Mouse (Mus musculus) forebrain, embryonic 15.5 days (tissue): ENCODE measurements at regions not wholly inside any gene's neighbourhood (a gene's known extent, or its start where the extent isn't known, plus 50 kb on each side); places are given as distances from the start of the nearest gene placed in this dataset.
A peak's percentile ranks its signal among the peaks of the same experiment; 100 is the strongest.

ENCODE experiments used
- ATAC-seq: fragments of 200-750 bp; cut with Nextera tagmentation; replicated peaks from 2 replicates; pipeline ENCODE4 v1.8.0; 2017; ENCODE audit warnings: mild to moderate bottlenecking, moderate TSS enrichment, moderate library complexity
- H3K27ac ChIP-seq: fragments of 300-500 bp; sonication (generic); replicated peaks from 2 replicates; pipeline ENCODE4 v1.5.1; 2015; ENCODE audit warnings: mild to moderate bottlenecking, inconsistent platforms
- H3K27me3 ChIP-seq: fragments of 300-500 bp; sonication (generic); 2 replicates; pipeline ENCODE4 v1.6.1; 2015; ENCODE audit warnings: inconsistent platforms
- H3K36me3 ChIP-seq: fragments of 300-500 bp; sonication (generic); 2 replicates; pipeline ENCODE4 v1.6.1; 2015; ENCODE audit warnings: mild to moderate bottlenecking, inconsistent platforms
- H3K4me1 ChIP-seq: fragments of 300-500 bp; sonication (generic); 2 replicates; pipeline ENCODE4 v1.6.1; 2015; ENCODE audit warnings: inconsistent platforms
- H3K4me2 ChIP-seq: fragments of 300-500 bp; sonication (generic); replicated peaks from 2 replicates; pipeline ENCODE4 v1.6.1; 2015; ENCODE audit warnings: mild to moderate bottlenecking, inconsistent platforms
- H3K4me3 ChIP-seq: fragments of 300-500 bp; sonication (generic); 2 replicates; pipeline ENCODE4 v1.5.1; 2015; ENCODE audit warnings: mild to moderate bottlenecking, inconsistent platforms
- H3K9ac ChIP-seq: fragments of 300-500 bp; sonication (generic); replicated peaks from 2 replicates; pipeline ENCODE4 v1.6.1; 2015; ENCODE audit warnings: mild to moderate bottlenecking, inconsistent platforms
- H3K9me3 ChIP-seq: fragments of 300-500 bp; sonication (generic); 2 replicates; pipeline ENCODE4 v1.6.1; 2016; ENCODE audit warnings: inconsistent platforms
- WGBS: fragments of 180-500 bp; shearing (Covaris S2); methylation state at CpG from one replicate; pipeline ENCODE4 v1.1.7; 2015; ENCODE audit warnings: mixed read lengths; 5-methylcytosine and 5-hydroxymethylcytosine counted together

DNA sequence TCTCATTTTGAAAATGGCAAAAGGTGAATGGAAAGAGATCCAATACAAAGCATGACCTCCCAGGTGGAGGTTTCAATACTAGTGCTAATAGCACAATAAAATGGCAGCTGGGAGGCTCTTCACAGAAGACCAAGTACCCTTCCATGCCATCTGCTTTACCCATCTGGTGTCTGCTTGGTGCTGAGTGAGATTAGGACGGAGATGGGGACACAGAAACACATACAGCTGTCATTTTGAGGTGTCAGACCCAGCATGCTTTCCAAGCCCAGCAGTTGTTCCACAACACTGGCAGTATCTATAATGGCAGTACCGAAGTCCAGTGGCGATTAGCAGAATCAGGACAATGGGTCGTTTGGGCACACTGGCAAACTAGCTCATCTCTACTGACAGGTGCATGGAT lies 118.9 kb upstream of the 1700064H15Rik start:
- 72% methylated on average over 4 of the region's 4 CpGs for WGBS
- H3K27me3 ChIP-seq, result no peaks in the 10 kb centered on the region
- no peaks in the 10 kb centered on the region for H3K4me1 ChIP-seq
- no peak overlapping the region for H3K4me3 ChIP-seq
- 0 out of 2 replicates have a peak, but pooled peaks have one; percentile 29 for ATAC-seq
- H3K36me3 ChIP-seq, result no peaks in the 10 kb centered on the region
- no peaks in the 10 kb centered on the region for H3K9me3 ChIP-seq
- H3K27ac ChIP-seq, result no peak overlapping the region
- H3K4me2 ChIP-seq, result no peak overlapping the region
- no peak overlapping the region for H3K9ac ChIP-seq

- H3K27ac ChIP-seq, result no peak overlapping the region
- no peak overlapping the region for H3K9ac ChIP-seq
- H3K36me3 ChIP-seq, result no peaks in the 10 kb centered on the region
- no peak for ATAC-seq
- WGBS, result 93% methylated on average over 3 of the region's 3 CpGs
- no peak overlapping the region for H3K4me3 ChIP-seq
- no peaks in the 10 kb centered on the region for H3K4me1 ChIP-seq
- no peaks in the 10 kb centered on the region for H3K27me3 ChIP-seq
- no peaks in the 10 kb centered on the region for H3K9me3 ChIP-seq
- no peak overlapping the region for H3K4me2 ChIP-seq
Observed at GRCm38 (mm10) chr3:19751946-19752345, 123.5 kb upstream of the 1700064H15Rik start.

DNA sequence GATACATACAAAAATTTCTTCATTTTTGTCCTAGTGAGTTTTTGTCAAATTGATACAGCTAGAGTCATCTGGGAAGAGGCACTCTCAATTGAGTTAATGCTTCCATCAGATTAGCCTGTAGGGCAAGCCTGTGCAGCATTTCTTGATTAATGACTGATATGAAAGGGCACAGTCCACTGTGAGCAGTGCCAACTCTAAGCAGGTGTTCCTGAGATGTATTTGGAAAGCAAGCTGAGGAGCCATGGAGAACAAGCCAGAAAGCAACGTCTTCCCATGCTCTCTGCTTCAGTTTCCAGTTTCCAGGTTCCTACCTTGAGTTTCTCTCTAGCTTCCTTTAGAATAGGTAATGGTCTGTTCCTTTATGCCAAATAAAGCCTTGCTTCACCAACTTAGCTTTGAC lies 125.5 kb upstream of the 1700064H15Rik start:
- 80% methylated on average over 1 of the region's 1 CpGs for WGBS
- H3K27ac ChIP-seq, result no peak overlapping the region
- ATAC-seq, result no peak
- H3K4me2 ChIP-seq, result no peak overlapping the region
- H3K36me3 ChIP-seq, result no peaks in the 10 kb centered on the region
- no peaks in the 10 kb centered on the region for H3K9me3 ChIP-seq
- H3K27me3 ChIP-seq, result no peaks in the 10 kb centered on the region
- H3K4me1 ChIP-seq, result no peaks in the 10 kb centered on the region
- H3K9ac ChIP-seq, result no peak overlapping the region
- H3K4me3 ChIP-seq, result no peak overlapping the region

GRCm38 (mm10) chr3:19754636-19755035 lies 126.2 kb upstream of the 1700064H15Rik start:
- H3K36me3 ChIP-seq, result no peaks in the 10 kb centered on the region
- 75% methylated on average over 2 of the region's 2 CpGs for WGBS
- ATAC-seq, result no peak
- H3K4me3 ChIP-seq, result no peak overlapping the region
- H3K9ac ChIP-seq, result no peak overlapping the region
- no peaks in the 10 kb centered on the region for H3K27me3 ChIP-seq
- no peak overlapping the region for H3K27ac ChIP-seq
- H3K4me2 ChIP-seq, result no peak overlapping the region
- no peaks in the 10 kb centered on the region for H3K4me1 ChIP-seq
- no peaks in the 10 kb centered on the region for H3K9me3 ChIP-seq

DNA sequence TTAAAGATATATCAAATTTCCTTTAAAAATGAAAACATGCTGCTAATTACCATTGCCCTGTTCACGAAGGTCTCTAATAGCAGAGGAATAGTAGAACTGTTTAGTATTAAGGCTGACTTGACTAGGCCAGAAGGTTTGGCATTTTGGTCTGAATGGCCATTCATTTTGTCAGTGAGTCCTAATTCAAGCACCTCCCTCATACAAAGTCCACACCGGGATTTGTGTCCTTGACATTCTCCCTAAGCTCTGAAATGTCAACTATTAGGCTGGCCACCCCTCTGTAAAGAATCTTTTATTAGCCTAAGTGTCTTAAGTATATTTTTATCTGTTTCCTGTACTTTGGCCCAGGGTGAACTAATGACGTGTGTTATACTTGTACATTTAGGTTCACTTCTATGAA lies 126.7 kb upstream of the 1700064H15Rik start:
- H3K36me3 ChIP-seq, result no peaks in the 10 kb centered on the region
- H3K27ac ChIP-seq, result no peak overlapping the region
- H3K9me3 ChIP-seq, result no peaks in the 10 kb centered on the region
- ATAC-seq, result no peak
- H3K9ac ChIP-seq, result no peak overlapping the region
- no peak overlapping the region for H3K4me3 ChIP-seq
- H3K4me2 ChIP-seq, result no peak overlapping the region
- no peaks in the 10 kb centered on the region for H3K27me3 ChIP-seq
- H3K4me1 ChIP-seq, result no peaks in the 10 kb centered on the region
- WGBS, result 89% methylated on average over 3 of the region's 3 CpGs

GRCm38 (mm10) chr3:19798543-19799106 lies 158.2 kb upstream of the Cp start:
- Histone ChIP-seq H3K4me2 (no peak overlapping the region), H3K9me3 (no peaks in the 10 kb centered on the region)

DNA sequence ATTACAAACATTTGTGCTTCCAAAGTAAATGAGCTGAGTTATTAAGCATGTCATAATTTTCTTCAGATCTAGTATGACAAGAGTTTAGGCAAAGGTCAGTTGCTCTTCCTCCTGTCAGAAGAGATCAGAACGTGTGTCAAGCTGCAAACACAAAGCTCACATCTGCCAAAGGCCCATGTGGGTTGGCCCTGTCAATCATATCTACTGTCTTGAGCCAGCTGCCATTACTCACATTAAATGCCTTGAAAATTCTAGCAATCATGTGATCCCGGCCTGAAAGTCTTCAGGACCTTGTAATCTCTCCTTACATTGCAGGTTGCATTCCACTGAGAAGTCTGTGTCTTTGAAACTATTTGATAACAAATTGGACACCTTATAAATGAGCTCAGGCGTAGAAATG lies 146.8 kb upstream of the Cp start:
- WGBS, result 75% methylated on average over 3 of the region's 3 CpGs
- no peaks in the 10 kb centered on the region for H3K27me3 ChIP-seq
- no peak for ATAC-seq

More at GRCm38 (mm10) chr3:19798543-19799106, 158.2 kb upstream of the Cp start:
- Histone ChIP-seq H3K9ac (no peak overlapping the region), H3K27me3 (no peaks in the 10 kb centered on the region), H3K27ac (no peak overlapping the region), H3K36me3 (no peaks in the 10 kb centered on the region), H3K4me3 (no peak overlapping the region), H3K4me1 (no peaks in the 10 kb centered on the region)
- ATAC-seq, result no peak
- 65% methylated on average over 1 of the region's 1 CpGs for WGBS

DNA sequence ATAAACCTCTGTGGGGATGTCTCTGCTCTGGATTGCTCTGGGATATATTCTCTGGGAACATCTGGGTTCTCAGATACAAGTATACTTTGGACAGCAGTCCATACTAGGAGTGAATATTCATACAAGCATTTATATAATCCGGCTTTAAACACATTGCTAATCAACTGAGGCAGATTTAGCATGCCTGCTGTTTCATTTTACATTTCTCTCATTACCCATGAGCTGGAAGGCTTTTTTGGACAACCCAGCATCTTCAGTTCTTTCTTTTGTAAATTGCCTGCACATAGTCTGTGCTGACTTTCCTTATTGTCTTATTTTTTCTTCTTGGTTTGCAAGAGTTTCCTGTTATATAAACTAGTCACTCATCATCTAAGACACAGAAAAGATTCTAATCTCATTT lies 131.9 kb upstream of the Cp start:
- Histone ChIP-seq H3K4me3 (no peak overlapping the region), H3K4me1 (no peaks in the 10 kb centered on the region), H3K36me3 (no peaks in the 10 kb centered on the region), H3K27me3 (no peaks in the 10 kb centered on the region), H3K9me3 (no peaks in the 10 kb centered on the region), H3K27ac (no peak overlapping the region), H3K9ac (no peak overlapping the region), H3K4me2 (no peak overlapping the region)
- WGBS, result 86% methylated on average over 1 of the region's 1 CpGs
- no peak for ATAC-seq

More for the DNA sequence above, 146.8 kb upstream of the Cp start:
- Histone ChIP-seq H3K36me3 (no peaks in the 10 kb centered on the region), H3K9ac (no peak overlapping the region), H3K4me2 (no peak overlapping the region), H3K4me1 (no peaks in the 10 kb centered on the region), H3K4me3 (no peak overlapping the region), H3K27ac (no peak overlapping the region), H3K9me3 (no peaks in the 10 kb centered on the region)

DNA sequence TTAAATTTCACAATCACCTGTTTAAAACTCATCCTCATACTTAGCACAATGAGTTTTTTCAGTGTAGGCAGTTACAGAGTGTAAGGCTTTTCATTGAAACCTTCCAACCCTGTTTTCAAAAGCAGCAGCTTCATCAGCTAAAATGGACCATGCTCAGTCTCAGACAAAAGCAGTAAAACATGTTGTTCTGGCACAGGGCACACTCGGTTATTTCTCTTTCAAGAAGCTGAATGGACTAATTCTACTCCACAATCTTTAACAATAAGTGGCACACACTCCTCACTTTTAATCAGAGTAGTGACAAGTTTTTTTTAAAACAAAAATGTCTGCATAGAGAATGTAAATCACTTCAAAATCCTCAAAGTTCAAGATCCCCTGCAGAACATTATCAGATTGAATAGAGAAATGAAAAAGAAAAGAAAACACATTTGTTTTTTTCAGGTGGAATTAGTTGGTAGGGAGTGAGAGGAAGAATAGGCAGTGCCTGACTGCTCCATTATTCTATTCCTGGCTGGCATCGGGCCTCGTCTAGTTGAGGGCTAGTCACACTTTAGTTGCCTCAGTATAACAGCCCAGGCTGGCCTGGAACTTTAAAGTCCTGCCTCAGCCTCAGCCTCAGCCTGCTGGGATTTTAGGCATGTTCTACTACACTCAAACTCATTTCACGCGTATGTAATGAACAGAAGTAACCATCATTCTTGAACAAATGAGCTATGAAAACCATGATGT lies 128.2 kb upstream of the Cp start:
- no peaks in the 10 kb centered on the region for H3K9me3 ChIP-seq
- no peaks in the 10 kb centered on the region for H3K4me1 ChIP-seq
- H3K27ac ChIP-seq, result no peak overlapping the region
- H3K4me3 ChIP-seq, result no peak overlapping the region
- peak; percentile 95 for ATAC-seq
- WGBS, result 24% methylated on average over 5 of the region's 5 CpGs
- H3K9ac ChIP-seq, result no peak overlapping the region
- H3K36me3 ChIP-seq, result no peaks in the 10 kb centered on the region
- H3K27me3 ChIP-seq, result no peaks in the 10 kb centered on the region
- H3K4me2 ChIP-seq, result no peak overlapping the region

GRCm38 (mm10) chr3:19829752-19830151 lies 127.1 kb upstream of the Cp start:
- no peak for ATAC-seq
- Histone ChIP-seq H3K27me3 (no peaks in the 10 kb centered on the region), H3K36me3 (no peaks in the 10 kb centered on the region), H3K9ac (no peak overlapping the region), H3K4me1 (no peaks in the 10 kb centered on the region), H3K4me2 (no peak overlapping the region), H3K27ac (no peak overlapping the region), H3K9me3 (no peaks in the 10 kb centered on the region), H3K4me3 (no peak overlapping the region)
- 83% methylated on average over 2 of the region's 2 CpGs for WGBS

DNA sequence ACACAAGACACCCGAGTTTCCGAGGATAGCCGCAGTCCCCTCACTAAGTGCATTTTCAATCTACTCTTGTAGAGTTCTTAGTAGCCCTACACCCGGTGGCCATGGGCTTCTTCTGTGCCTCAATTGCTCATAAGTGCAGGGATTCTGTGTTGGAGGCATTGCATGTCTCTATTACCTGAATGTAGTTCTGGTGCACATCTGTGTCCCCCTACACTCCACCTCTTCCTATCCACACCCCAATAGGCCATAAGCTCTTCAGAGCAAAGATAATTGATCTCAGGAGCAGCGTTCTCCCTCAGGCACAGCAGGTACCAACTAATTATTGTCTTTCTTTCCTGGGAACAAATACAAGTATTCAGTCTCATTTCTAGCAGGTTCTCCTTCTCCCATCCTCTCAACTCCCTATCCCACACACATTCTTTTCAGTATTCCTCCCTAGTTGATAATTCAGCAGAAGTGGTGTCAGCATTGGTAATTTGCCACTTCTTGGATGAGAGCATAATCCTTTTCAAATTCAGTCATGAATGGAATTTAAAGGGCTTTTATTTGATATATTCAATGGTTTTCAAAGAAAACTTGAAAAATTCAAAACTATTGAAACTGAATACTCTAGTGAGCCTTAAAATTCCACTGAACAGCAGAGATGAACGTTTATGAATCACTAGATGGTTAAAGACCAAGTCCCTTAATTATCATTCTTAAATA lies 108.7 kb upstream of the Cp start:
- H3K4me1 ChIP-seq, result peaks cover 4% of the 10 kb centered on the region; the same call in 1 of the 2 replicates
- H3K4me2 ChIP-seq, result no peak overlapping the region
- no peak overlapping the region for H3K9ac ChIP-seq
- no peaks in the 10 kb centered on the region for H3K27me3 ChIP-seq
- no peak overlapping the region for H3K4me3 ChIP-seq
- H3K9me3 ChIP-seq, result no peaks in the 10 kb centered on the region
- ATAC-seq, result peak; percentile 63
- H3K27ac ChIP-seq, result peak overlapping the region; percentile 13; the same call in 1 of the 2 replicates
- no peaks in the 10 kb centered on the region for H3K36me3 ChIP-seq
- 58% methylated on average over 6 of the region's 6 CpGs for WGBS

DNA sequence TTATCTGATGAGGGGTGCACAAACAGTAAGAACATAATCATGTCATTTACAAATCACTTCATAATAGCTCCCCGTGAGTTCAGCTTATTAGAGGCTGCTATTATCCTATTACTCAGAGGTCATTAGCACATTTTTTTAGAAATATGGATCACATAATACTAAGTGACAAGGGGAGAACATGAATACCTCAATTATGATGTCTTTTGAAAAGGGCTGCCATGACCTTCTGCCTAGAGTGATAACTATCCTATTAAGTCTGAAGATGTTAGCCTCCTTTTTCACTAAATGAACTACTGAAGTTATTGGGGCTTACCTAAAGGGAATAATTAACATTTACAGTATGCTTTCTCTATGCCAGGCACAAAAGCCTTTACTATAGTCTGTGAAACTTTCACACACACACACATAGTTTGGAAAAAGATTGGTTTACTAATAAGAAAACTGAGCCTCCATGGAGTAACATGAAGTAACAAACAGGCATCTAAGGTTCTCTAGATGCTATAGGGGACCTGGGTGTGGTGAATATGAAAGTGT lies 108.1 kb upstream of the Cp start:
- H3K9ac ChIP-seq, result no peak overlapping the region
- peaks cover 4% of the 10 kb centered on the region; the same call in 1 of the 2 replicates for H3K4me1 ChIP-seq
- H3K4me3 ChIP-seq, result no peak overlapping the region
- 29% methylated on average over 1 of the region's 1 CpGs for WGBS
- H3K27me3 ChIP-seq, result no peaks in the 10 kb centered on the region
- no peak overlapping the region for H3K4me2 ChIP-seq
- no peaks in the 10 kb centered on the region for H3K36me3 ChIP-seq
- peak overlapping the region; percentile 48; the same call in 1 of the 2 replicates for H3K27ac ChIP-seq
- ATAC-seq, result peak; percentile 61
- H3K9me3 ChIP-seq, result no peaks in the 10 kb centered on the region
